Comparison of ENCODE assay signal across 26 mouse cellular contexts in the genomic region with DNA sequence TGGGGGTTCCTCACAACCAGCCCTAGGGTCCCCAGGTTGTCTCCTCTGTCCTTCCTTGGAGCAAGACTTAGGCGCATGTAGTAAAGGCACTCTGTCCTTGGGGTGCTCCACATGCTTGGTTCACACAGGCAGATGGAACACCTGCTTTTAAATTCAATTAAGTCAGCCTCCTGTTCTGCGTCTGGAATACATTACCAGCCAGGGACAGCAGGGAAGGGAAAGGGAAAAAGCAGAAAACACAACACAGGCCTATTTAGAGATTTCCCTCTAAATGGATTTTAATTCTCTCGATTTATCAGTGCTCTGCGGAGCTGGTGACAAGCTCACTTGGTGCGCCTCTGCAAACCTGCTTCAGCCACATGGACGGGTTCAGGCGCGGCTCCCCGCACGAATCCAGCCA. TPM values are rescaled to one million over a fixed set of nuclear protein-coding genes. Genes with fewer than 3 reads are reported as not detected.
DNase-seq lines count a peak whose midpoint lies in the region; ATAC-seq and TF ChIP-seq lines count a peak whose summit lies in the region.
"Had no signal": no experiment of that assay in that cellular context is flagged by ENCODE, and none has a peak within 500 bp of the region (broad histone marks: within the 10 kb centered on the region; RNA-seq: fewer than 3 reads in every experiment).

No protein-coding gene starts in this region.

- peak; percentile 51 for DNase-seq in heart, adult 11 months
- DNase-seq in neural tube, embryonic 10.5 days (ENCODE audit: extremely low spot score, low spot score), result no peak
- DNase-seq in forebrain, postnatal 0 days, result no peak
- DNase-seq in midbrain, embryonic 14.5 days, result no peak
- no peak for DNase-seq in midbrain, embryonic 10.5 days (ENCODE audit: low spot score)
- DNase-seq: adrenal gland, adult 8-10 months; adrenal gland, postnatal 36 days; cerebellum, adult 9-10 months; cerebellum, postnatal 25 days; gastrocnemius, adult 2 months; gastrocnemius, postnatal 25 days; heart, postnatal 10 days; heart, postnatal 4 days; kidney, adult 11 months had no signal

- H3K4me1 ChIP-seq in heart, embryonic 12.5 days (replicated peaks), result peaks cover 5% of the 10 kb centered on the region
- peaks cover 41% of the 10 kb centered on the region for H3K4me1 ChIP-seq in neural tube, embryonic 15.5 days
- peaks cover 64% of the 10 kb centered on the region for H3K4me1 ChIP-seq in forebrain, embryonic 13.5 days
- H3K4me1 ChIP-seq in forebrain, postnatal 0 days (ENCODE audit: insufficient read depth), result peaks cover 14% of the 10 kb centered on the region; the same call in 1 of the 2 replicates
- H3K4me1 ChIP-seq in midbrain, embryonic 14.5 days (ENCODE audit: control insufficient read depth, insufficient read depth, low read length), result peaks cover 17% of the 10 kb centered on the region; the same call in 1 of the 2 replicates
- peaks cover 48% of the 10 kb centered on the region for H3K4me1 ChIP-seq in midbrain, embryonic 10.5 days

- peaks cover 17% of the 10 kb centered on the region for H3K9me3 ChIP-seq in heart, embryonic 12.5 days (replicated peaks)
- no peaks in the 10 kb centered on the region for H3K9me3 ChIP-seq in neural tube, embryonic 15.5 days (replicated peaks)
- H3K9me3 ChIP-seq in forebrain, embryonic 13.5 days (replicated peaks), result no peaks in the 10 kb centered on the region
- no peaks in the 10 kb centered on the region for H3K9me3 ChIP-seq in forebrain, postnatal 0 days (ENCODE audit: low read length)
- H3K9me3 ChIP-seq in midbrain, embryonic 14.5 days (ENCODE audit: control insufficient read depth, low read length), result no peaks in the 10 kb centered on the region
- H3K9me3 ChIP-seq in midbrain, embryonic 10.5 days (replicated peaks), result peaks cover 14% of the 10 kb centered on the region; the same call in 1 of the 2 replicates
- H3K9me3 ChIP-seq: embryonic facial prominence, embryonic 15.5 days had no signal

- H3K4me2 ChIP-seq in heart, embryonic 12.5 days, result no peak overlapping the region
- no peak overlapping the region for H3K4me2 ChIP-seq in neural tube, embryonic 15.5 days
- H3K4me2 ChIP-seq in forebrain, embryonic 13.5 days, result no peak overlapping the region
- H3K4me2 ChIP-seq in forebrain, postnatal 0 days (ENCODE audit: low read depth), result no peak overlapping the region
- H3K4me2 ChIP-seq in midbrain, embryonic 14.5 days (ENCODE audit: low read length), result no peak overlapping the region
- H3K4me2 ChIP-seq: embryonic facial prominence, embryonic 15.5 days had no signal

- ATAC-seq in heart, embryonic 12.5 days (ENCODE audit: insufficient number of reproducible peaks, low FRiP score), result no peak
- ATAC-seq in neural tube, embryonic 15.5 days (ENCODE audit: low FRiP score), result no peak
- no peak for ATAC-seq in forebrain, embryonic 13.5 days
- no peak for ATAC-seq in forebrain, postnatal 0 days
- no peak for ATAC-seq in midbrain, embryonic 14.5 days (ENCODE audit: low FRiP score, low TSS enrichment)
- ATAC-seq: hindbrain, embryonic 16.5 days; inflammation-experienced regulatory T-cells, adult 6 months had no signal

- H3K27me3 ChIP-seq in heart, embryonic 12.5 days (replicated peaks), result peaks cover 20% of the 10 kb centered on the region
- H3K27me3 ChIP-seq in neural tube, embryonic 15.5 days (replicated peaks), result peaks cover 6% of the 10 kb centered on the region
- peaks cover 4% of the 10 kb centered on the region for H3K27me3 ChIP-seq in forebrain, embryonic 13.5 days
- no peaks in the 10 kb centered on the region for H3K27me3 ChIP-seq in forebrain, postnatal 0 days (ENCODE audit: insufficient read depth, low read length)
- H3K27me3 ChIP-seq in midbrain, embryonic 14.5 days (ENCODE audit: control insufficient read depth, insufficient read depth, low read length), result peaks cover 4% of the 10 kb centered on the region
- H3K27me3 ChIP-seq in midbrain, embryonic 10.5 days (ENCODE audit: low read depth, poor library complexity, severe bottlenecking), result peaks cover 33% of the 10 kb centered on the region

- H3K27ac ChIP-seq in heart, embryonic 12.5 days (ENCODE audit: poor library complexity, severe bottlenecking), result no peak overlapping the region
- 0 out of 2 replicates have a peak overlapping the region, but pooled peaks have one; percentile 9 for H3K27ac ChIP-seq in neural tube, embryonic 15.5 days (replicated peaks)
- peak overlapping the region; percentile 75 for H3K27ac ChIP-seq in forebrain, embryonic 13.5 days
- 0 out of 2 replicates have a peak overlapping the region, but pooled peaks have one; percentile 29 for H3K27ac ChIP-seq in forebrain, postnatal 0 days (ENCODE audit: low read depth, low read length)
- H3K27ac ChIP-seq in midbrain, embryonic 14.5 days (replicated peaks; ENCODE audit: low read depth, low read length), result no peak overlapping the region
- no peak overlapping the region for H3K27ac ChIP-seq in midbrain, embryonic 10.5 days (replicated peaks)
- H3K27ac ChIP-seq: embryonic facial prominence, embryonic 15.5 days; gastrocnemius, adult 2 months had no signal

- H3K4me3 ChIP-seq in heart, embryonic 12.5 days, result no peak overlapping the region
- no peak overlapping the region for H3K4me3 ChIP-seq in neural tube, embryonic 15.5 days (replicated peaks)
- no peak overlapping the region for H3K4me3 ChIP-seq in forebrain, embryonic 13.5 days
- H3K4me3 ChIP-seq in forebrain, postnatal 0 days (ENCODE audit: low read depth, low read length), result no peak overlapping the region
- H3K4me3 ChIP-seq in midbrain, embryonic 14.5 days (replicated peaks; ENCODE audit: low read depth, low read length), result no peak overlapping the region
- no peak overlapping the region for H3K4me3 ChIP-seq in midbrain, embryonic 10.5 days
- H3K4me3 ChIP-seq: embryonic facial prominence, embryonic 15.5 days; erythroblast, embryonic 14.5 days; gastrocnemius, adult 2 months had no signal

- WGBS in heart, embryonic 12.5 days, result 74% methylated on average over 10 of the region's 10 CpGs
- 66% methylated on average over 10 of the region's 10 CpGs for WGBS in neural tube, embryonic 15.5 days
- WGBS in forebrain, embryonic 13.5 days, result 83% methylated on average over 10 of the region's 10 CpGs
- 75% methylated on average over 10 of the region's 10 CpGs for WGBS in forebrain, postnatal 0 days
- 83% methylated on average over 10 of the region's 10 CpGs for WGBS in midbrain, embryonic 14.5 days
- 84% methylated on average over 10 of the region's 10 CpGs for WGBS in midbrain, embryonic 10.5 days

- no peak overlapping the region for H3K9ac ChIP-seq in heart, embryonic 12.5 days
- no peak overlapping the region for H3K9ac ChIP-seq in neural tube, embryonic 15.5 days (replicated peaks)
- H3K9ac ChIP-seq in forebrain, embryonic 13.5 days, result no peak overlapping the region
- H3K9ac ChIP-seq in forebrain, postnatal 0 days, result no peak overlapping the region
- H3K9ac ChIP-seq in midbrain, embryonic 14.5 days (replicated peaks; ENCODE audit: low read length), result no peak overlapping the region
- H3K9ac ChIP-seq: embryonic facial prominence, embryonic 15.5 days had no signal

- no peak for TF ChIP-seq CTCF in forebrain, postnatal 0 days (IDR thresholded peaks at IDR 0.05; ENCODE audit: low read depth)

- H3K36me3 ChIP-seq in heart, embryonic 12.5 days, result no peaks in the 10 kb centered on the region
- H3K36me3 ChIP-seq in neural tube, embryonic 15.5 days, result no peaks in the 10 kb centered on the region
- no peaks in the 10 kb centered on the region for H3K36me3 ChIP-seq in forebrain, embryonic 13.5 days (ENCODE audit: poor library complexity, severe bottlenecking)
- H3K36me3 ChIP-seq in forebrain, postnatal 0 days (ENCODE audit: insufficient read depth), result no peaks in the 10 kb centered on the region
- no peaks in the 10 kb centered on the region for H3K36me3 ChIP-seq in midbrain, embryonic 14.5 days (ENCODE audit: control insufficient read depth, insufficient read depth, low read length)
- H3K36me3 ChIP-seq in midbrain, embryonic 10.5 days, result no peaks in the 10 kb centered on the region
- H3K36me3 ChIP-seq: embryonic facial prominence, embryonic 15.5 days had no signal

RNA-seq across cellular contexts. Expression of a gene that starts 6.8 kb away (rescaled TPM):
- not detected in 2 replicates for polyA plus RNA-seq in heart, embryonic 12.5 days (2016; fragmentation: Nextera tagmentation; extraction: Ambion mirVana)
- not detected in 2 replicates for polyA plus RNA-seq in neural tube, embryonic 15.5 days (2015; fragmentation: Nextera tagmentation; extraction: Ambion mirVana)
- 0.14 TPM in 1 of 2 replicates, not detected in the other for polyA plus RNA-seq in forebrain, embryonic 13.5 days (2015; fragmentation: Nextera tagmentation; extraction: Ambion mirVana)
- total RNA-seq in forebrain, postnatal 0 days (2014; rRNA removed), result not detected in 2 replicates
- 0.13 and 0.16 TPM in 2 replicates for polyA plus RNA-seq in forebrain, postnatal 0 days (2015; fragmentation: Nextera tagmentation; extraction: Ambion mirVana)
- not detected in 2 replicates for polyA plus RNA-seq in midbrain, embryonic 14.5 days (2014; fragmentation: Nextera tagmentation; extraction: Ambion mirVana)
- not detected in 2 replicates for polyA plus RNA-seq in midbrain, embryonic 10.5 days (2016; fragmentation: Nextera tagmentation; extraction: Ambion mirVana)
- total RNA-seq: adrenal gland, adult 8-10 months; adrenal gland, postnatal 36 days; CH12.LX; gastrocnemius, adult 2 months; gastrocnemius, postnatal 25 days; granulocyte monocyte progenitor cell, adult 5-6 weeks; heart, postnatal 10 days; heart, postnatal 4 days had no signal
- polyA plus RNA-seq: cortical plate, adult 2 months; embryonic facial prominence, embryonic 15.5 days; erythroblast, embryonic 14.5 days; heart, embryonic 14.5 days; hindbrain, embryonic 16.5 days; inflammation-experienced regulatory T-cells, adult 6 months; kidney, embryonic 14.5 days had no signal

RNA-seq across cellular contexts. Expression of a gene that starts 29.1 kb away (rescaled TPM):
- polyA plus RNA-seq in heart, embryonic 12.5 days (2016; fragmentation: Nextera tagmentation; extraction: Ambion mirVana), result 86.8 and 90.2 TPM in 2 replicates
- 206 and 247 TPM in 2 replicates for polyA plus RNA-seq in neural tube, embryonic 15.5 days (2015; fragmentation: Nextera tagmentation; extraction: Ambion mirVana)
- polyA plus RNA-seq in forebrain, embryonic 13.5 days (2015; fragmentation: Nextera tagmentation; extraction: Ambion mirVana), result 276 and 292 TPM in 2 replicates
- total RNA-seq in forebrain, postnatal 0 days (2014; rRNA removed), result 568 and 711 TPM in 2 replicates
- 196 and 250 TPM in 2 replicates for polyA plus RNA-seq in forebrain, postnatal 0 days (2015; fragmentation: Nextera tagmentation; extraction: Ambion mirVana)
- 304 and 345 TPM in 2 replicates for polyA plus RNA-seq in midbrain, embryonic 14.5 days (2014; fragmentation: Nextera tagmentation; extraction: Ambion mirVana)
- polyA plus RNA-seq in midbrain, embryonic 10.5 days (2016; fragmentation: Nextera tagmentation; extraction: Ambion mirVana), result 89.7 and 131 TPM in 2 replicates

RNA-seq across cellular contexts. Expression of a gene that starts 48.8 kb away (rescaled TPM):
- polyA plus RNA-seq in heart, embryonic 12.5 days (2016; fragmentation: Nextera tagmentation; extraction: Ambion mirVana), result 0.35 and 0.40 TPM in 2 replicates
- 0.95 and 1.4 TPM in 2 replicates for polyA plus RNA-seq in neural tube, embryonic 15.5 days (2015; fragmentation: Nextera tagmentation; extraction: Ambion mirVana)
- 1.2 and 1.7 TPM in 2 replicates for polyA plus RNA-seq in forebrain, embryonic 13.5 days (2015; fragmentation: Nextera tagmentation; extraction: Ambion mirVana)
- 0.33 TPM in 1 of 2 replicates, not detected in the other for total RNA-seq in forebrain, postnatal 0 days (2014; rRNA removed)
- polyA plus RNA-seq in forebrain, postnatal 0 days (2015; fragmentation: Nextera tagmentation; extraction: Ambion mirVana), result 0.29 and 0.40 TPM in 2 replicates
- polyA plus RNA-seq in midbrain, embryonic 14.5 days (2014; fragmentation: Nextera tagmentation; extraction: Ambion mirVana), result 0.95 and 1.2 TPM in 2 replicates
- polyA plus RNA-seq in midbrain, embryonic 10.5 days (2016; fragmentation: Nextera tagmentation; extraction: Ambion mirVana), result 0.80 and 0.89 TPM in 2 replicates

Comparison
In these comparisons a context has a peak if more than half of its experiments do, and no peak if none do; other contexts are left out.
1. H3K27ac ChIP-seq: peak in neural tube, embryonic 15.5 days (single experiment), forebrain, embryonic 13.5 days (single experiment) and forebrain, postnatal 0 days (single experiment); none in heart, embryonic 12.5 days (single experiment), midbrain, embryonic 14.5 days (single experiment) and midbrain, embryonic 10.5 days (single experiment).